Mouse (Mus musculus): ENCODE data around the gene Cadm4.
A peak's percentile ranks its signal among the peaks of the same experiment; 100 is the strongest.

Gene Cadm4

GRCm38 (mm10) chr7:24481474-24482207, at the start of gene Cadm4:
Gene Cadm4 (plus strand): TSS chr7:24482023.
- peak; percentile 87 for DNase-seq (ENCODE audit: low spot score)

GRCm38 (mm10) chr7:24435305-24435704, 46.5 kb upstream of the Cadm4 start:
- no peak for DNase-seq (ENCODE audit: low spot score)

DNA sequence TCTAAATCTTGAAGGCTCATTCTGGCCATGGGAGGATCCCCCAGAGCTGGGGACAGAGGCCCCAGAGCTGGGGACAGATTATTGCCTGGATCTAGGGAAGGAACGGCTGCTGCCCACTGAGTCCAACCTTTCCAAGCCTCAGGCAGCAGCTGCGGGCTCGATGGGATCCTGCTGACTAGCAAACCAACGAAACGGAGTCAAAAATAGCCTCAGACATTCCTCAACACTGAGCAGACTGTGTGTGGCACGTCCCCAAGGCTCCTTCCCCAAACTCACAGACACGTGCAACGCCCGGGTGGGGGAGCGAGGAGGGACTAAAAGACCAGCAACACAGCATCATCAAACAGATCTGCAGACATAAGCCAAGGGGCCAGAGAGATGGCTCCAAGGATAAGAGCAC, 43.8 kb upstream of the Cadm4 start:
- no peak for DNase-seq (ENCODE audit: low spot score)

DNA sequence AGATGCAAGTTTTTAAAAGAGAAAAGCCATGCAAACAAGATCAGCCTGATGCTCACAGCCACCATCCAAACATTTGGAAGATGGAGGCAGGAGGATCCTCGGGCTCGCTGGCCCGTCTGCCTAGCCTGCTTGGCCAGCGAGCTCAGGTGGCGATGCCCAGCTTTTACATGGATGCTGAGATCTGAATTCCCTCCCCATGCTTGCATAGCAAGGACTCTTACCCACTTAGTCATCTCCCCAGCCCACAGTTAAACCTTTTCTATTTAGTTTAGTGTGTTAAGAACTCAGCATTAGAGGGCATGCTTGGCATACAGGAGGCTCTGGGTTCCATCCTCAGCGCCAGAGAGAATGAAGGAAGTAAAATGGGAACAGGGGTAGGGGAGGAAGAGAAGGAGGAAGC, 42.6 kb upstream of the Cadm4 start:
- no peak for DNase-seq (ENCODE audit: low spot score)

GRCm38 (mm10) chr7:24439891-24440290, 41.9 kb upstream of the Cadm4 start:
- no peak for DNase-seq (ENCODE audit: low spot score)

- DNase-seq (ENCODE audit: low spot score), result peak; percentile 63
Measured at GRCm38 (mm10) chr7:24441785-24442184, 40.0 kb upstream of the Cadm4 start.

- no peak for DNase-seq (ENCODE audit: low spot score)
Measured at GRCm38 (mm10) chr7:24442313-24442712, 39.5 kb upstream of the Cadm4 start.

DNA sequence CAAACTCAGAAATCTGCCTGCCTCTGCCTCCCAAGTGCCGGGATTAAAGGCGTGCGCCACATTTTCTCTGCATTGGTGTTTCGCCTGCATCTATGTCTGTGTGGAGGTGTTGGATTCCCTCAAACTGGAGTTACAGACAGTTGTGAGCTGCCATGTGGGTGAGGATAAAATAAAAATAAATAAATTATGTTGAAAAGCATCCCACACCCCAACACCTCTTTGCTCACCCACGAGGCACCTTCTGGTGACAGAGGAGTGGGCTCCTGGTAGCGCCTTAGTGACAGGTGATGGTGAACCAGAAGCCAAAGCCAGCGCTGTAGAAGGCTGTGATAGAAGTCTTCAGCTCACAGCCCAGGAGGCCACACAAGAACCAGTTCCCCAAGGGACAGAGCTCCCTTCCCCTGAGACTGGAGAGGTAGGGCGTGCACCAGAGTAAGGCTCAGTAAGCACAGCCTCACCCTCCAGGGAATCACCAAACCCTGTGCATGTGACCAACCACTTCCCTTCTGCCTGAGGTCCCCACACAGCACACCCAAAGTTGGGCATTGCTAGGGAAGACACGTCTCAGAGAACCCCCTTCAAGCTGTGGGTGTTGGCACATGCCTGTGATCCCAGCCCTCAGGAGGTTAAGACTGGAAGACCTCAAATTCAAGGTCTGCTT, 36.4 kb upstream of the Cadm4 start:
- no peak for DNase-seq (ENCODE audit: low spot score)

GRCm38 (mm10) chr7:24446697-24447340, 35.0 kb upstream of the Cadm4 start:
- DNase-seq (ENCODE audit: low spot score), result no peak

- no peak for DNase-seq (ENCODE audit: low spot score)
Measured at GRCm38 (mm10) chr7:24448782-24449517, 32.9 kb upstream of the Cadm4 start.

GRCm38 (mm10) chr7:24450585-24451017, 31.2 kb upstream of the Cadm4 start:
- no peak for DNase-seq (ENCODE audit: low spot score)

DNA sequence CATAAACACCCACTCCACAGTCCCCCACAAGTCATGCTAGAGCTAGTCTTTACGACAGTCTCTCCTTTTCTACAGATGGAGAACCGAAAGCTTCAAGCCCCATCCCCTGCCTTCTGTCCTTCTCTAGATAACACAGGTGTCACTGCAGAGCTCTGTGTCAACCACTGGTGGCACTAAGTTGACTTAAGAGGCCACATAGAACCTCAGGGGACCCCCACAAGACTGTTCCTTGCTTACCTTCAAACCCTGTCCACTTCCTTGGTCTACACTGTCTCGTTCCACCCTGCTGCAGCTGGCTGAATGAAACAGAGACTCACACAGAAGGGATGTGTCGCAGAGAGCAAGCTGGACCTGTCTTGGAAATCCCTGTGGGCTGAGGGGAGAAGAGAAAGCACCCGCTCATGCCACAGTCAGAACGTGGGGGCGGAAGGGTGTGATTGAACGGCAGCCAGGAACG, 29.9 kb upstream of the Cadm4 start, which contains the start of gene Irgc1:
Gene Irgc1, minus strand, starts transcription at position 443 of the 457 bp plus-strand sequence.
- DNase-seq (ENCODE audit: low spot score), result no peak

DNA sequence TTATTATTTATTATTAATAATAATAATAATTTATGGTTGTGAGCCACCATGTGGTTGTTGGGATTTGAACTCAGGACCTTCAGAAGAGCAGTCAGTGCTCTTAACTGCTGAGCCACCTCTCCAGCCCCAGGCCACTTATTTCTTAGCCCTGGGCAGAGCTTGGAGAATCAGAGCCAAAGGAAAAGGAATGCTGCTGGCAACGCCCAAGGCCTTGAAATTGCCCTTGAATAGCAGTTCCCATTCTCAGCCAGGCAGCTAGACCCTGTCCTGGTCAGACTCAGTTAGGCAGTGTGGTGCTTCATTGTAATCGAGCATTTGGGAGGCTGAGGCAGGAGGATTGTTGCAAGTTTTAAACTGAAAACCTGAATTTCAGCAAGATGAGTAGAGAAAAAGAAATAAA, 27.6 kb upstream of the Cadm4 start:
- no peak for DNase-seq (ENCODE audit: low spot score)

DNA sequence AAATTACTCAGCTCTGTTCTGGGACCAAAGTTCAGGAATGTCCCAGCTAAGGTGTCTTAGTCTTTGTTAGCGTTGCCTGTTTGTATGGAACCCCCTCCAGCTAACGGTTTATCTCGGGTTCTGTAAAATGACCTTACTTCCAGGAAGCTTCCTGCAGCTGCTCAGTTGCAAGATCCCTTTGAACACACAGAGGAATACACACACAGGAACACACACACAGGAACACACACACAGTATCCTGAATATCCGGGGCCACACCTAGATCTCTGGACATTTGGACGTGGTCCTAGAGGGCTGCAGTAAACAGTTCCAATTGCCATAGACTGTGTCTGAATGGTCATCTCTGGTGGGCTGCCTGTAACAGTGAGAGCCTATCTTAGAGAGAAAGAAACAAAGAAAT, 26.1 kb upstream of the Cadm4 start:
- no peak for DNase-seq (ENCODE audit: low spot score)

GRCm38 (mm10) chr7:24457726-24458370, 24.0 kb upstream of the Cadm4 start:
- DNase-seq (ENCODE audit: low spot score), result no peak

DNA sequence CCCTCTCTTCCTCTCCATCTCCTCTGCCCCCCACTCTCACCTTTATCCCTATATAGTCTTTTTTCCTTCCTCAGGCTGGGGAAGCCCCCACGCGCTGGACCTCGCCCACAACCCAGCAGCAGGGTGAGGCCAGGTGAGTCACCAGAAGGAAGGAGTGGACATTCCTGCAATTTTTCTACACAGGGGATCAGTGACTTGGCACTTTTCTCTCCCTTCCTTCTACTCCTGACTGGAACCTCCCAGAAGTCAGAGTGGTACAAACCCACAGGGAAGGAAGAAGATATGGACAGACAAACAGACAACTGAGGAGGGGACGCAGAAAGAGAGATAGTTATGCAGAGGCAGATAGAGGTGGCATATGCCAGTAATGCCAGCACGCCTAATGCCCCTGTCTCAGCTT, 22.4 kb upstream of the Cadm4 start:
- no peak for DNase-seq (ENCODE audit: low spot score)

DNA sequence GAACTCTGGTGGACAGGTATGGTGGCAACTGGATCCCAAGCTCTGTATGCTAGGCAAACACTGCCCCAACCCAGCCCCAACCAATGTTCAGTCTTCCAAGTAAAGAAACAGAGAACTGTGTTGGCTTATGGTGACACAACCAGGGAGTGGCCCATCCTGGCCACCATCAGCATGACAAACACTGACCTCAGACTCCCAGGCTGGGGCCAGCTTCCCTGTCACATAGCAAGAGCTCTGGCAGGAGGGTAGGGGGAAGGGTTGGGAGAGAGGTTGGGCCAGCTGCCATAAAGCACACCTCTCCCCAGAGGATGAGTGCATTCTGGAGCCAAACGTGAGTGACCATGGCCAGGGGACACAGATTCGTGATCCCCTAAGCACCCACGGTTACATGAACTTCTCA, 22.0 kb upstream of the Cadm4 start:
- DNase-seq (ENCODE audit: low spot score), result no peak

- DNase-seq (ENCODE audit: low spot score), result no peak
Measured at GRCm38 (mm10) chr7:24461376-24462051, 20.3 kb upstream of the Cadm4 start.

DNA sequence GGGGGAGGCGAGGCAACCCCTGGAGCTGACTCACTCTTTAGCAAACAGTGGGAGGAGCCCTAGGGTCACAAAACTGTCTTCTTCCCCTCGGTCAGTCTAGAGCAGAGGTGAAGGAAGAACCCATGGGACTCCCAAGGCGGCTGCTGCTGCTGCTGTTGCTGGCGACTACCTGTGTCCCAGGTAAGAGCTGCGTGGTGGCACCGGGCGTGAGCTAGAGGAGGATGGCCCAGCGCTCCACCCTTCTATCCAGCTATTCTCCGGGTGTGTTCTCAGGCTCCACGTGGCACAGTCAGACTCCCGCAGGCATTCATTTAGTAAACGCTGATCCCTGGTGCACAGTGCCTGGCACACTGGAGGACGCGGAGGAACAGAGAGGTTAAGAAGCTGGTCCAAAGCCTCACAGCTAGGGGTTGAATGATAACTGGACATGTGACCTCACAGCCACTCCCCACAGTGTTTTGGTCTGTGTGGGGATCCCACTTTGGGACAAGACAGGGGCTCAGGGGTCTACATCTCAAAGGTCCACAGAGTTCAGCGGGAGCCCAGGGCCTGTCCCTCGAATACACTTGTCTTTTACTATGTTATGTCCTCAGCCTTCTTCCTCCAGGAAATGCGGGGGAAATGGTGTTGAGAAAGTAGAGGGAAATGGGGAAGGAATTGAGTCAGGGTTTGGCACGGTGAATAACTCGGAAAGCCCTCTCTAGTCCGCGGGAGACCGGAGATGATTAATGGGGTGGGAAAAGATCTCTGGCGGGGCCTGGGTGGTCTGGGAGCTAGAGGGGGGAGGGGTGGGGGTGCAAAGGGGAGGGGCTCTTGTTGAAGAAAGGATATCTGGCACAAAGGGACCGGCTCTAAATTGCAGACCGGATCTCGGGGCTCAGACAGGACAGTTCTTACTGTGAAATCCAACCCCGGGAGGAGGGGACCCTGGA, 19.2 kb upstream of the Cadm4 start, which contains the start of gene Plaur:
Gene Plaur, plus strand, starts transcription at position 97 of the 932 bp plus-strand sequence.
- peak; percentile 47 for DNase-seq (ENCODE audit: low spot score)

GRCm38 (mm10) chr7:24466835-24467234, 15.0 kb upstream of the Cadm4 start:
- DNase-seq (ENCODE audit: low spot score), result no peak
